Mouse (Mus musculus) C2C12 (cell line): Measurements from ENCODE around the gene Cd24a. TPM values are rescaled to one million over a fixed set of nuclear protein-coding genes. Genes with fewer than 3 reads are reported as not detected.

Experiments
- H3K27me3 ChIP-seq: one replicate; pipeline ENCODE4 v1.6.1; 2011; ENCODE audit not compliant: control insufficient read depth, insufficient read depth, insufficient read length
- H3K36me3 ChIP-seq: one replicate; pipeline ENCODE4 v1.6.1; 2011; ENCODE audit not compliant: control insufficient read depth, insufficient read depth
- H3K4me3 ChIP-seq: one replicate; pipeline ENCODE4 v1.5.1; 2011; ENCODE audit warnings: mild to moderate bottlenecking, control low read depth; ENCODE audit not compliant: poor library complexity, insufficient read depth, severe bottlenecking
- H3K79me2 ChIP-seq: one replicate; pipeline ENCODE4 v1.6.1; 2011; ENCODE audit not compliant: control insufficient read depth, insufficient read depth
- H3K79me3 ChIP-seq: one replicate; pipeline ENCODE4 v1.6.1; 2011; ENCODE audit warnings: low read depth, control low read depth
- H3ac ChIP-seq: one replicate; pipeline ENCODE3; 2011; ENCODE audit warnings: low read depth; ENCODE audit not compliant: control insufficient read depth, insufficient read length
- CEBPB ChIP-seq: IDR thresholded peaks from one replicate; pipeline ENCODE4 v1.6.1; 2011; ENCODE audit warnings: low read depth, mild to moderate bottlenecking, control low read depth, moderate library complexity
- CTCF ChIP-seq: IDR thresholded peaks from one replicate; pipeline ENCODE4 v1.5.1; 2011; ENCODE audit not compliant: control insufficient read depth, insufficient read depth, insufficient read length
- FOSL1 ChIP-seq: IDR thresholded peaks from one replicate; pipeline ENCODE4 v1.8.0; 2011; ENCODE audit warnings: mild to moderate bottlenecking, low read length; ENCODE audit not compliant: poor library complexity, insufficient read depth, severe bottlenecking
- MAX ChIP-seq: IDR thresholded peaks from one replicate; pipeline ENCODE4 v1.6.1; 2011; ENCODE audit warnings: mild to moderate bottlenecking, control low read depth
- MYOD1 ChIP-seq: IDR thresholded peaks from one replicate; pipeline ENCODE4 v1.6.1; 2011; ENCODE audit warnings: low read depth; ENCODE audit not compliant: control insufficient read depth, insufficient read length
- MYOG ChIP-seq: IDR thresholded peaks from one replicate; pipeline ENCODE4 v1.6.1; 2011; ENCODE audit not compliant: control insufficient read depth, insufficient read length; ENCODE audit errors: extremely low read depth
- USF1 ChIP-seq: IDR thresholded peaks from one replicate; pipeline ENCODE4 v1.6.1; 2011; ENCODE audit warnings: low read depth, mild to moderate bottlenecking, control low read depth, moderate library complexity
- polyA plus RNA-seq: library from polyadenylated mRNA; unstranded; fragments of >200 nt; fragmentation: generic; extraction: Trizol; gene quantifications from one replicate; pipeline ENCODE4 v1.2.1, GENCODE M21; 2012; ENCODE audit warnings: missing spikeins

The Cd24a gene
- polyA plus RNA-seq, 1 experiment: 83.6 TPM

DNA sequence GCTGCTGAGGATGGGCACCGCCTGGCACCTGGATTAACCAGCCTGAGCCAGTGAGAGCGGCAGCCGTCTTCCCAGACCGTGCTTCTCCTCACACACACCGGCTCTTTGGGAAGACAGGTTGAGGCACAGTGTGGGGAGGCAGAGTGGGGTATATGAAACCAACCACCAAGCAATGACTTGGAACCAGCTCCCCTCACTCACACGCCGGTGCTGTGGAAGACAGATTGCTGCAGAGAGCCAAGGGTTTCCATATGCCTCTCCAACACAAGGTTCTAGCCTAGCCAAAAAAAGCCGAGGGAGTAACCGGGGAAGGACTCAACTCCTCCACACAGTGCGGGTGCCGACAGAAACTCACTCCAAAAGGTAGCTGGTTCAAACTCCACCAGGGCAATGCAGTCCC is 18.8 kb upstream of the Cd24a start:
- no peak overlapping the region for H3K4me3 ChIP-seq

DNA sequence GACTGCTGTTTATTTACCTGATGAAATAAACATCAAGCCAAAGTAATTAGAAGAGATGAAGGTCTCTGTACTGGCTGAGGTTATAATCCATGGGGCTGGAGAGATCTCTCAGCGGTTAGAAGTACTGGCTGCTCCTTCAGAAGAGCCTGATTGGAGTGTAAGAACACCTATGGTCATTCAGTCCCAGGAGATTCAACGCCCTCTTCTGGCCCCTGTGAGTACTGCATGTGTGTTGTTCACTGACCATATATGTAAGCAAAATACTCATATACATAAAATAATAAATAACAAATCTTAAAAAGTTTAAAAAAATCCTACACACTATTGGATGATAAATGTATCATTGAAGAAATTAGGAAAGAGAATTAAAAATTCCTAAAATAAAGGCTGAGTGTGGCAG is 17.3 kb upstream of the Cd24a start:
- Histone ChIP-seq H3K27me3 (peaks cover 13% of the 10 kb centered on the region), H3ac (no peak overlapping the region), H3K4me3 (no peak overlapping the region), H3K79me3 (no peaks in the 10 kb centered on the region), H3K79me2 (no peaks in the 10 kb centered on the region), H3K36me3 (no peaks in the 10 kb centered on the region)
- TF ChIP-seq USF1 (no peak), CEBPB (no peak), CTCF (no peak), MAX (no peak), MYOG (no peak), MYOD1 (no peak), FOSL1 (no peak)

More for the DNA sequence above, 18.8 kb upstream of the Cd24a start:
- Histone ChIP-seq H3K27me3 (peaks cover 13% of the 10 kb centered on the region), H3K36me3 (no peaks in the 10 kb centered on the region), H3K79me3 (no peaks in the 10 kb centered on the region), H3K79me2 (no peaks in the 10 kb centered on the region), H3ac (no peak overlapping the region)
- TF ChIP-seq CEBPB: no peak
- no peak for TF ChIP-seq CTCF
- no peak for TF ChIP-seq FOSL1
- no peak for TF ChIP-seq MYOD1
- TF ChIP-seq MAX: no peak
- TF ChIP-seq MYOG: no peak
- TF ChIP-seq USF1: no peak

DNA sequence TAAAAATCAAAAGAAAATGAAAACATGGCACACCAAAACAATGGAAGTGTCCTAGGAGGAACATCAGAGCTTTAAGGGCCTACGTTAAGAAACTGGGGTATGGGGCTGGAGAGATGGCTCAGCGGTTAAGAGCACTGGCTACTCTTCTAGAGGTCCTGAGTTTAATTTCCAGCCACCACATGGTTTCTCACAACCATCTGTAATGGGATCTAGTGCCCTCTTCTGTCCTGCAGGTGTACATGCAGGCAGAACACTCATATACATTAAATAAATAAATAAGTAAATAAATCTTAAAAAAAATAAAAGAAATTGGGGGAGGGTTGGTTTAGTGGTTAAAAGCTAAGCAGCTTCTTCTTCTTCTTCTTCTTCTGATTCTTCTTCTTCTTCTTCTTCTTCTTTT is 16.8 kb upstream of the Cd24a start:
- Histone ChIP-seq H3K4me3 (no peak overlapping the region), H3ac (no peak overlapping the region), H3K79me2 (no peaks in the 10 kb centered on the region), H3K79me3 (no peaks in the 10 kb centered on the region), H3K36me3 (no peaks in the 10 kb centered on the region), H3K27me3 (peaks cover 13% of the 10 kb centered on the region)
- no peak for TF ChIP-seq FOSL1
- no peak for TF ChIP-seq CTCF
- no peak for TF ChIP-seq MYOG
- no peak for TF ChIP-seq MAX
- no peak for TF ChIP-seq CEBPB
- TF ChIP-seq MYOD1: no peak
- no peak for TF ChIP-seq USF1

DNA sequence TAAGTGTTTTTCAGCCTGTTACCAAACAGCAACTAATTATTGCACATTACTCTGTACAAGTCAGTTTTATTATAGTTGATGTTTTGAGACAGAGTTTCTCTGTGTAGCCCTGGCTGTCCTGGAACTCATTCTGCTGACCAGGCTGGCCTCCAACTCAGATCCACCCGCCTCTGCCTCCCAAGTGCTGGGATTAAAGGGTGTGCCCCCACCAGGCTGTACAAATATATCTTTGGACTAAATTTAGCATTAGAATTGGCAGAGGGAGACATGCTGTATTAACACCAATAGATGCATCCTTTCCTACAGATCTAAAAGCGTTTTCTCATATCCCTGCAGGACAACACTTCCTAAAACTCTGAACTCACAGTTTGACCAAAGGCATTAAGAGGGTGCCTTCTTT is 3.7 kb upstream of the Cd24a start:
- Histone ChIP-seq H3K4me3 (no peak overlapping the region), H3ac (no peak overlapping the region), H3K27me3 (no peaks in the 10 kb centered on the region), H3K79me3 (no peaks in the 10 kb centered on the region), H3K79me2 (peaks cover 1% of the 10 kb centered on the region), H3K36me3 (no peaks in the 10 kb centered on the region)
- TF ChIP-seq MYOG (no peak), CTCF (no peak), MAX (no peak), CEBPB (no peak), MYOD1 (no peak), FOSL1 (no peak)

DNA sequence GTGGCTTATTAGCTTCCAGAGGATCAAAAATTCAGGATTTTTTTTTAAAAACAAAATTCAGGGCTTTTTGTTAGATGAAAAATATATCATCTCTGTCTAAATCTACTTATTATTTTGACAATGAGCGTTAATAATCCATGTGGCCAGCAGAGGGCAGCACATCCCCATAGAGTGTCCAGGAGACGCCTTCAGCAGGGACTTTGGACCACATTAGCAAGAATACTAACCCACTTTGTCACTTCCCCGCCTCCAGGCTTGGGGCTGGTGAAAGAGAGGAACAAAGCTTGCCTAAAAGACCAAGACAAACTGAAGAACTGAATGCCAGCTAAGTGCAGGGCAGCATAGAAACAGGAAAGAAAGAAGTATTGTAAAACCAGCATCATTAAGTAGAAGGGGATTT is 3.1 kb upstream of the Cd24a start:
- Histone ChIP-seq H3K79me3 (no peaks in the 10 kb centered on the region), H3K27me3 (no peaks in the 10 kb centered on the region), H3K79me2 (peaks cover 7% of the 10 kb centered on the region), H3ac (no peak overlapping the region), H3K36me3 (no peaks in the 10 kb centered on the region), H3K4me3 (no peak overlapping the region)
- no peak for TF ChIP-seq MYOG
- TF ChIP-seq MYOD1: no peak
- peak; percentile 54 for TF ChIP-seq CTCF

DNA sequence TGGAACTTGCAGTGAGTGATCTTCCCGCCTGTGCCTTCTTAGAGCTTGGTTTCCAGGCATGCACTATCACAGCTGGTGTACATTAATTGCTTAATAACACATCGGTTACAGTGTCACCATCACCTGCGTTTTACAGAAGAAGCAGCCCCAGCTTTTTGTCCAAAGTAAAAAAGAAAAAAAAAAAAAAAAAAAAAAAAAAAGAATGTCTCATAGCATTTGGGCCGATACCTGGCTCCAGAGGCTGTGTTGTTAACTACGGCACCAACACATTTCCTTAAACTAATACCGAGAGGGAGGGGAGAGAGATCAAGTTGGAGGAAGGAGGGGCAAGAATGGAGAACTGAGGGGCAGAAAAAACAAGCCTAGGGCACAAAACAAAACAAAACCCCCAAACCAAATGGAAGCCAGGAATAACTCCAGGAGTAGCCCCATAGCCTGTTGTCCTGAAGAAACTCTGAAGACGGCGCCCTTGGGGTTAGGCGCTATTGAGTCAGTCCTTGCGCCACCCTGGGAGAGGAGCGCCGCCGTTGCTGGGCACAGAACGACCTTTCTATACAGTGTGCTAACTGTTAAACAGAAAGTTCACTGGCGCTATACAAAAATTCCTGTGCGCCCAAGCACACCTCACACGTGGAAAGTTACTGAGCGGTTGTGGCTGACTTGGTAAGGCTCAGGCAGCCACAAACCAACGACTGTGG is 636 bp upstream of the Cd24a start:
- Histone ChIP-seq H3K79me2 (peaks cover 32% of the 10 kb centered on the region), H3K36me3 (peaks cover 3% of the 10 kb centered on the region)

More for the DNA sequence above, 636 bp upstream of the Cd24a start:
- Histone ChIP-seq H3K79me3 (peaks cover 12% of the 10 kb centered on the region), H3ac (no peak overlapping the region), H3K27me3 (no peaks in the 10 kb centered on the region), H3K4me3 (no peak overlapping the region)
- no peak for TF ChIP-seq MYOD1
- no peak for TF ChIP-seq USF1
- no peak for TF ChIP-seq FOSL1
- no peak for TF ChIP-seq CTCF
- no peak for TF ChIP-seq MAX
- TF ChIP-seq CEBPB: no peak
- no peak for TF ChIP-seq MYOG
